Comparison of ENCODE assay signal across 12 mouse cellular contexts in genomic region chr4:129508834-129509600, GRCm38 (mm10). TPM values are rescaled to one million over a fixed set of nuclear protein-coding genes. Genes with fewer than 3 reads are reported as not detected.
A peak's percentile ranks its signal among the peaks of the same experiment; 100 is the strongest.
DNase-seq lines count a peak whose midpoint lies in the region; ATAC-seq and TF ChIP-seq lines count a peak whose summit lies in the region.
"Had no signal": no experiment of that assay in that cellular context is flagged by ENCODE, and none has a peak within 500 bp of the region (broad histone marks: within the 10 kb centered on the region; RNA-seq: fewer than 3 reads in every experiment).

No protein-coding gene starts in this region.

- TF ChIP-seq CTCF in small intestine, adult 2 months (IDR thresholded peaks at IDR 0.05; ENCODE audit: extremely low read depth, insufficient read length, insufficient replicate concordance, low read depth, low read length): no peak

- peaks cover 47% of the 10 kb centered on the region for H3K4me1 ChIP-seq in heart, embryonic 10.5 days
- peaks cover 21% of the 10 kb centered on the region for H3K4me1 ChIP-seq in neural tube, embryonic 11.5 days (ENCODE audit: control insufficient read depth, insufficient read depth, low read length)
- H3K4me1 ChIP-seq in small intestine, adult 2 months (ENCODE audit: control insufficient read depth, insufficient read depth, insufficient read length, low read length): peaks cover 23% of the 10 kb centered on the region

- H3K27me3 ChIP-seq in heart, embryonic 10.5 days (ENCODE audit: insufficient read depth, poor library complexity, severe bottlenecking): no peaks in the 10 kb centered on the region
- H3K27me3 ChIP-seq in neural tube, embryonic 11.5 days (ENCODE audit: control insufficient read depth, insufficient read depth, low read length): no peaks in the 10 kb centered on the region
- H3K27me3 ChIP-seq in small intestine, adult 2 months (ENCODE audit: control insufficient read depth, insufficient read depth, low read length): peaks cover 6% of the 10 kb centered on the region

- TF ChIP-seq POLR2A in small intestine, adult 2 months (IDR thresholded peaks at IDR 0.05; ENCODE audit: low read depth, low read length): no peak; the same call in 1 of the 2 replicates

- no peak for DNase-seq in heart, embryonic 10.5 days (ENCODE audit: low spot score)
- DNase-seq in heart, postnatal 36 days: no peak
- no peak for DNase-seq in neural tube, embryonic 11.5 days (ENCODE audit: low spot score)
- no peak for DNase-seq in neural tube, embryonic 10.5 days (ENCODE audit: extremely low spot score, low spot score)
- DNase-seq in kidney, postnatal 25 days: peak; percentile 40 to 63
- DNase-seq in adrenal gland, postnatal 4 days (ENCODE audit: low spot score in 2 of 2): no peak
- DNase-seq: cerebellum, adult 9-10 months; right cerebral cortex, postnatal 25 days; thymus, postnatal 14 days had no signal

- no peaks in the 10 kb centered on the region for H3K36me3 ChIP-seq in heart, embryonic 10.5 days
- no peaks in the 10 kb centered on the region for H3K36me3 ChIP-seq in neural tube, embryonic 11.5 days (ENCODE audit: control insufficient read depth, insufficient read depth, low read length)
- H3K36me3 ChIP-seq in small intestine, adult 2 months (ENCODE audit: control insufficient read depth, insufficient read depth, low read length): no peaks in the 10 kb centered on the region
- H3K36me3 ChIP-seq: liver, embryonic 12.5 days had no signal

- H3K9ac ChIP-seq in neural tube, embryonic 11.5 days (ENCODE audit: low read length): no peak overlapping the region
- H3K9ac ChIP-seq: liver, embryonic 12.5 days had no signal

- WGBS in heart, embryonic 10.5 days: 62% methylated on average over 15 of the region's 15 CpGs
- 62% methylated on average over 15 of the region's 15 CpGs for WGBS in neural tube, embryonic 11.5 days
- WGBS in small intestine, adult 2 months: 45% methylated on average over 15 of the region's 15 CpGs

- no peak overlapping the region for H3K4me2 ChIP-seq in neural tube, embryonic 11.5 days (ENCODE audit: low read depth)
- H3K4me2 ChIP-seq: liver, embryonic 12.5 days had no signal

- intact Hi-C loops in heart, postnatal 36 days (cut with DNase I): no loop called here

- peak overlapping the region; percentile 5; the same call in 1 of the 2 replicates for H3K27ac ChIP-seq in heart, embryonic 10.5 days
- 0 out of 2 replicates have a peak overlapping the region, but pooled peaks have one; percentile 14 for H3K27ac ChIP-seq in neural tube, embryonic 11.5 days (ENCODE audit: low read depth, low read length)
- H3K27ac ChIP-seq in small intestine, adult 2 months (ENCODE audit: insufficient read depth, low read depth, low read length): peak overlapping the region; percentile 56; the same call in 1 of the 2 replicates
- H3K27ac ChIP-seq: liver, embryonic 12.5 days had no signal

- ATAC-seq in neural tube, embryonic 11.5 days (ENCODE audit: insufficient read depth, low FRiP score, low TSS enrichment): no peak
- no peak for ATAC-seq in CD4-positive, CD25-positive, alpha-beta regulatory T cell, adult 4 months
- ATAC-seq: liver, embryonic 12.5 days had no signal

- H3K9me3 ChIP-seq in heart, embryonic 10.5 days: no peaks in the 10 kb centered on the region
- H3K9me3 ChIP-seq in neural tube, embryonic 11.5 days (ENCODE audit: control insufficient read depth, low read length): no peaks in the 10 kb centered on the region
- H3K9me3 ChIP-seq: liver, embryonic 12.5 days had no signal

- no peak overlapping the region for H3K4me3 ChIP-seq in heart, embryonic 10.5 days
- no peak overlapping the region for H3K4me3 ChIP-seq in neural tube, embryonic 11.5 days (ENCODE audit: low read depth, low read length)
- no peak overlapping the region for H3K4me3 ChIP-seq in small intestine, adult 2 months (ENCODE audit: low read depth, low read length)
- H3K4me3 ChIP-seq: liver, embryonic 12.5 days had no signal

RNA-seq across cellular contexts. Expression of gene Marcksl1, which starts 4.4 kb away (rescaled TPM):
- 535 and 802 TPM in 2 replicates for polyA plus RNA-seq in heart, embryonic 10.5 days (2016; fragmentation: Nextera tagmentation; extraction: Ambion mirVana)
- 1 to 10 TPM; 4.4 to 5.7 TPM for total RNA-seq in heart, postnatal 36 days (2021)
- polyA plus RNA-seq in neural tube, embryonic 11.5 days (2014; fragmentation: Nextera tagmentation; extraction: Ambion mirVana): 1,866 and 1,920 TPM in 2 replicates
- polyA plus RNA-seq in small intestine, adult 2 months (2012; rRNA removed): 7.7 and 37.3 TPM in 2 replicates
- total RNA-seq in adrenal gland, postnatal 4 days (2021): 100 to 1,000 TPM; 157 to 183 TPM
- 1 to 10 TPM; 2.3 to 2.6 TPM for polyA plus RNA-seq in CD4-positive, CD25-positive, alpha-beta regulatory T cell, adult 4 months (2017; shearing (Covaris generic))

RNA-seq across cellular contexts. Expression of gene Fam229a, which starts 18.0 kb away (rescaled TPM):
- not detected in 2 replicates for polyA plus RNA-seq in heart, embryonic 10.5 days (2016; fragmentation: Nextera tagmentation; extraction: Ambion mirVana)
- not detected for total RNA-seq in heart, postnatal 36 days (2021)
- not detected in 2 replicates for polyA plus RNA-seq in neural tube, embryonic 11.5 days (2014; fragmentation: Nextera tagmentation; extraction: Ambion mirVana)
- polyA plus RNA-seq in small intestine, adult 2 months (2012; rRNA removed): not detected in 2 replicates
- total RNA-seq in adrenal gland, postnatal 4 days (2021): not detected
- not detected for polyA plus RNA-seq in CD4-positive, CD25-positive, alpha-beta regulatory T cell, adult 4 months (2017; shearing (Covaris generic))
- polyA plus RNA-seq: liver, embryonic 12.5 days had no signal

RNA-seq across cellular contexts. Expression of gene Tssk3, which starts 18.2 kb away (rescaled TPM):
- polyA plus RNA-seq in heart, embryonic 10.5 days (2016; fragmentation: Nextera tagmentation; extraction: Ambion mirVana): not detected in 2 replicates
- not detected for total RNA-seq in heart, postnatal 36 days (2021)
- polyA plus RNA-seq in neural tube, embryonic 11.5 days (2014; fragmentation: Nextera tagmentation; extraction: Ambion mirVana): not detected in 2 replicates
- not detected in 2 replicates for polyA plus RNA-seq in small intestine, adult 2 months (2012; rRNA removed)
- total RNA-seq in adrenal gland, postnatal 4 days (2021): not detected
- polyA plus RNA-seq in CD4-positive, CD25-positive, alpha-beta regulatory T cell, adult 4 months (2017; shearing (Covaris generic)): not detected
- polyA plus RNA-seq: liver, embryonic 12.5 days had no signal

RNA-seq across cellular contexts. Expression of gene Hdac1, which starts 33.5 kb away (rescaled TPM):
- polyA plus RNA-seq in heart, embryonic 10.5 days (2016; fragmentation: Nextera tagmentation; extraction: Ambion mirVana): 201 and 237 TPM in 2 replicates
- 10 to 100 TPM; 17.7 to 21.1 TPM for total RNA-seq in heart, postnatal 36 days (2021)
- polyA plus RNA-seq in neural tube, embryonic 11.5 days (2014; fragmentation: Nextera tagmentation; extraction: Ambion mirVana): 243 and 258 TPM in 2 replicates
- 13.7 and 31.1 TPM in 2 replicates for polyA plus RNA-seq in small intestine, adult 2 months (2012; rRNA removed)
- 10 to 100 TPM; 74.9 to 84.8 TPM for total RNA-seq in adrenal gland, postnatal 4 days (2021)
- 100 to 1,000 TPM; 270 to 328 TPM for polyA plus RNA-seq in CD4-positive, CD25-positive, alpha-beta regulatory T cell, adult 4 months (2017; shearing (Covaris generic))

RNA-seq across cellular contexts. Expression of gene Bsdc1, which starts 47.6 kb away (rescaled TPM):
- 22.4 and 22.9 TPM in 2 replicates for polyA plus RNA-seq in heart, embryonic 10.5 days (2016; fragmentation: Nextera tagmentation; extraction: Ambion mirVana)
- total RNA-seq in heart, postnatal 36 days (2021): 10 to 100 TPM; 50.3 to 53.8 TPM
- polyA plus RNA-seq in neural tube, embryonic 11.5 days (2014; fragmentation: Nextera tagmentation; extraction: Ambion mirVana): 27.6 and 31.7 TPM in 2 replicates
- 13.9 and 24.5 TPM in 2 replicates for polyA plus RNA-seq in small intestine, adult 2 months (2012; rRNA removed)
- 10 to 100 TPM; 55.4 TPM for total RNA-seq in adrenal gland, postnatal 4 days (2021)
- 10 to 100 TPM; 30.8 to 37.9 TPM for polyA plus RNA-seq in CD4-positive, CD25-positive, alpha-beta regulatory T cell, adult 4 months (2017; shearing (Covaris generic))

Comparison
In these comparisons a context has a peak if more than half of its experiments do, and no peak if none do; other contexts are left out.
1. DNase-seq: peak in kidney, postnatal 25 days (2 of 2); none in heart, embryonic 10.5 days (single experiment), heart, postnatal 36 days (0 of 2), neural tube, embryonic 11.5 days (single experiment), neural tube, embryonic 10.5 days (single experiment) and adrenal gland, postnatal 4 days (0 of 2).
2. H3K27ac ChIP-seq: peak in every context shown above with its lines; median percentile 56 in small intestine, adult 2 months; 14 in neural tube, embryonic 11.5 days; 5 in heart, embryonic 10.5 days.
3. RNA of gene Marcksl1, which starts 4.4 kb away (polyA plus RNA-seq): 1,866 to 1,920 TPM in neural tube, embryonic 11.5 days and 535 to 802 TPM in heart, embryonic 10.5 days; 7.7 to 37.3 TPM in small intestine, adult 2 months and 2.3 to 2.6 TPM in CD4-positive, CD25-positive, alpha-beta regulatory T cell, adult 4 months; every median in the first group is over 10 times any median in the second.